Mouse (Mus musculus) liver, embryonic 12.5 days (tissue): ENCODE measurements around the gene Qrsl1. TPM values are rescaled to one million over a fixed set of nuclear protein-coding genes. Genes with fewer than 3 reads are reported as not detected.
A peak's percentile ranks its signal among the peaks of the same experiment; 100 is the strongest.
"Not testable (repeated sequence)": the region's sequence is repeated elsewhere in the genome, so short reads cannot be mapped to it uniquely, and the experiment has no call there.

Experiments used
- ATAC-seq: fragments of 200-750 bp; cut with Nextera tagmentation; 2 replicates; pipeline ENCODE4 v1.8.0; 2017; ENCODE audit warnings: moderate number of reproducible peaks, mild to moderate bottlenecking, moderate library complexity
- H3K27ac ChIP-seq: fragments of 300-500 bp; sonication (generic); 2 replicates; pipeline ENCODE4 v1.5.1; 2016; ENCODE audit warnings: mild to moderate bottlenecking
- H3K27me3 ChIP-seq: fragments of 300-500 bp; sonication (generic); replicated peaks from 2 replicates; pipeline ENCODE4 v1.6.1; 2016; ENCODE audit warnings: mild to moderate bottlenecking, moderate library complexity
- H3K36me3 ChIP-seq: fragments of 300-500 bp; sonication (generic); 2 replicates; pipeline ENCODE4 v1.6.1; 2016; ENCODE audit warnings: mild to moderate bottlenecking, moderate library complexity
- H3K4me1 ChIP-seq: fragments of 300-500 bp; sonication (generic); 2 replicates; pipeline ENCODE4 v1.6.1; 2016
- H3K4me2 ChIP-seq: fragments of 300-500 bp; sonication (generic); 2 replicates; pipeline ENCODE4 v1.6.1; 2016; ENCODE audit warnings: mild to moderate bottlenecking, moderate library complexity
- H3K4me3 ChIP-seq: fragments of 300-500 bp; sonication (generic); 2 replicates; pipeline ENCODE4 v1.5.1; 2016; ENCODE audit warnings: mild to moderate bottlenecking, moderate library complexity
- H3K9ac ChIP-seq: fragments of 300-500 bp; sonication (generic); 2 replicates; pipeline ENCODE4 v1.6.1; 2016; ENCODE audit warnings: mild to moderate bottlenecking, moderate library complexity
- H3K9me3 ChIP-seq: fragments of 300-500 bp; sonication (generic); replicated peaks from 2 replicates; pipeline ENCODE4 v1.6.1; 2016; ENCODE audit warnings: mild to moderate bottlenecking, moderate library complexity
- WGBS: fragments of 180-500 bp; shearing (Covaris S2); methylation state at CpG from one replicate; pipeline ENCODE4 v1.1.7; 2016; ENCODE audit not compliant: insufficient replicate concordance; 5-methylcytosine and 5-hydroxymethylcytosine counted together
- polyA plus RNA-seq: library from polyadenylated mRNA; unstranded; fragments of >200 nt; fragmentation: Nextera tagmentation; extraction: Ambion mirVana; gene quantifications from 2 replicates; pipeline ENCODE4 v1.2.1, GENCODE M21; 2016

Qrsl1 gene
- polyA plus RNA-seq = 12.0 and 12.7 TPM in 2 replicates

DNA sequence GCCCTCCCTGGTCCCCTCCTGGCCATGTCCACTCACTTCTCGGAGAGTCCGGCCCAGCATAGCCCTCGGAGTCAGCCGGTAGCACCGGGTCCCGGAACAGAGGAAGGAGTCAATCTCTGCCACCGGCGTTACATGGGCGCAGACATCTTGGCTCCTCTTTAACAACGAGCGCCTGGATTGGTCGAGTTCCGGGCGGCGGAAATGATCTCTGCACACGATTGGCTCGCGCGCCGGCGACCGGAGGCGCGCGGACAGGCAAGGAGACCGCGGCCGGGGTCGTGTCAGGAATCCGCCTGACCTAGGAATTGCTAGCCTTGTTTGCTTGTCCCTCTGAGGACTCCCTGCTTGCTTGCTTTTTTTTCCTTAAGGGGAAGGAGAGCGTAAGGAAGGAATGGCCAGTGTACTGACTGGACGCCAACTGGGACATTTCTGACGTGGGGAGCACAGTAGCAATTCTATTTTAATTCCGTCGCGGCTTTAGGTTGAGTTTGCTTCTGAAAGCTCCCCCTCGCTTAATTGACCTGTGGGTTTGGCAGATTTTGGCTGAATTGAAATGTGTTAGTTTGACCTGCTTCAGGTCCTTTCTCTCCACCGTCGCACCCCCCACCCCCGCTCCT lies at the start of gene Qrsl1, which contains the start of gene Rtn4ip1:
TSS of gene Qrsl1 (minus strand) at position 168 of the 617 bp plus-strand sequence.
TSS of gene Rtn4ip1 (plus strand) at position 230 of the 617 bp plus-strand sequence.
- peaks cover 17% of the 10 kb centered on the region for H3K4me1 ChIP-seq
- peak within 1 kb of the TSS; percentile 77 for H3K9ac ChIP-seq
- peak within 1 kb of the TSS; percentile 85 for H3K4me2 ChIP-seq
- peak within 1 kb of the TSS; percentile 61 for H3K27ac ChIP-seq
- no peaks in the 10 kb centered on the region for H3K27me3 ChIP-seq
- WGBS = under 1% methylated on average over 40 of the region's 40 CpGs
- H3K4me3 ChIP-seq = peak within 1 kb of the TSS; percentile 72
- ATAC-seq = peak; percentile 94
- H3K36me3 ChIP-seq = no peaks in the 10 kb centered on the region
- H3K9me3 ChIP-seq = no peaks in the 10 kb centered on the region

DNA sequence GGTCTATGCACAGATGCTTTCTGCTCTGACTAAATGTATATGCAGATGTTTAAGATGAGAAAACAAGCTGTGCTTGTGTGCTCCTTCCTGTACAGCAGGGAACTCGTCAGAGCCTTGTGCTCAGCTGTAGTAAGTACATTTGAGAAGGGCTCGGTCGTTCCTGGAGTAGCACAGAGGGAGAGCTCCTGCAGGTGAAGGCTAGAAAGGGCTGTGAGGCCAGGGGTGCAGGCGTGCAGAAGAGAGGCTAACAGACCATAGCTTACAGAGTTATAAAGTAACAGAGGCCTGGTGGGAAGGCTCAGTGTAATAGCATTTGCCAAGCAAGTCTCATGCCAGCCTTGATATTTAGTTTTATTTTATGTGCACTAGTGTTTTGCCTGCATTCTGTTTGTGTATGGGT lies 43.9 kb upstream of the Qrsl1 start:
- H3K4me2 ChIP-seq = no peak overlapping the region
- H3K27ac ChIP-seq = no peak overlapping the region
- no peak for ATAC-seq
- no peak overlapping the region for H3K9ac ChIP-seq
- H3K36me3 ChIP-seq = peaks cover 68% of the 10 kb centered on the region
- no peaks in the 10 kb centered on the region for H3K9me3 ChIP-seq
- no peaks in the 10 kb centered on the region for H3K27me3 ChIP-seq
- WGBS = 78% methylated on average over 4 of the region's 4 CpGs
- no peak overlapping the region for H3K4me3 ChIP-seq
- no peaks in the 10 kb centered on the region for H3K4me1 ChIP-seq

DNA sequence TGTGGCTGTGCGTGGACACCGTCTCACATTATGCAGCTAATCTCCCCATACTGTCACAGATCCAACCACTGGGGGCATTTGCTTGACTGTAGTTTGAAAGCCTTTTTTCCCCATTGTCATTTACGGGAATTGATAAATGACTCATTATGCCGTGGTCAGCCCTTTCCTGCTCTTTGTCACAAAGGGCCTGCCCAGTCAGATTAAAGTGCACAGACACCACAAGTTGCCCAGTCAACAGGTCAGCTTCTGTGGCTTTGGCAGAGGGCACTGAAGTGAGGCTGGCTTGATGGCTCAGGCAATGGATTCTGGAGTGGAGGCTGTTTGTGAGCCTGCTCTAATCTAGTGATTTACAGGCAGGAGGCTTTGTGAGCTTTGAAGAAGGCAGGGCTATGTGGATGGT lies 42.2 kb upstream of the Qrsl1 start:
- 59% methylated on average over 4 of the region's 4 CpGs for WGBS
- no peaks in the 10 kb centered on the region for H3K4me1 ChIP-seq
- no peaks in the 10 kb centered on the region for H3K27me3 ChIP-seq
- H3K9ac ChIP-seq = no peak overlapping the region
- H3K27ac ChIP-seq = no peak overlapping the region
- H3K9me3 ChIP-seq = no peaks in the 10 kb centered on the region
- no peak overlapping the region for H3K4me2 ChIP-seq
- no peak for ATAC-seq
- H3K36me3 ChIP-seq = peaks cover 60% of the 10 kb centered on the region
- H3K4me3 ChIP-seq = no peak overlapping the region

DNA sequence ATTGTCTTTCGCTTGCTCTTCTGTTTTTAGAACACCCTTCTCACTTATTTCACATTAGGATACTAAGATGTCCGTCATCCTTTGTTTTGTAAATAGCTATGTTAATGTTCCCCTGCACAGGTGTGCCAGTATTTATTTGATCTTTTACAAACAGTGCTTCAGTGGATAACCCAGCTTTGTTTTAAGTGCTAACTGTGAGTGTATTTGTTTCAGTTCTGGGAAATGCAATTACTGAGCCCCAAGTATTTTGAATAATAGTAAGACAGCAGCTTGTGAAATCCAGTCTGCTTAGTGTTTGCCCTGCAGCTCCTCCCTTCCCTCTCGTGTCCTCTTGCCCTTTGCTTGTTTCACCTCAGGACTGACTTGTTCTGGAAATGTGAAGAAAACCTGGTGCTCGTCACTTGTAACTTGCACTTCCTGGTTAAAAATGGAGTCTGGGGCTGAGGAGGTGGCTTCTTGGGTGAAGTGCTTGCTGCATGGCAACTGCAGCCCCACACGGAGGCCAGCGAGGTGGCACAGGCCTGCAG lies 37.7 kb upstream of the Qrsl1 start:
- Histone ChIP-seq H3K4me1 (no peaks in the 10 kb centered on the region), H3K27me3 (no peaks in the 10 kb centered on the region), H3K9ac (no peak overlapping the region), H3K36me3 (peaks cover 54% of the 10 kb centered on the region), H3K4me3 (no peak overlapping the region), H3K27ac (no peak overlapping the region), H3K4me2 (no peak overlapping the region), H3K9me3 (no peaks in the 10 kb centered on the region)
- 82% methylated on average over 6 of the region's 6 CpGs for WGBS
- ATAC-seq = no peak

DNA sequence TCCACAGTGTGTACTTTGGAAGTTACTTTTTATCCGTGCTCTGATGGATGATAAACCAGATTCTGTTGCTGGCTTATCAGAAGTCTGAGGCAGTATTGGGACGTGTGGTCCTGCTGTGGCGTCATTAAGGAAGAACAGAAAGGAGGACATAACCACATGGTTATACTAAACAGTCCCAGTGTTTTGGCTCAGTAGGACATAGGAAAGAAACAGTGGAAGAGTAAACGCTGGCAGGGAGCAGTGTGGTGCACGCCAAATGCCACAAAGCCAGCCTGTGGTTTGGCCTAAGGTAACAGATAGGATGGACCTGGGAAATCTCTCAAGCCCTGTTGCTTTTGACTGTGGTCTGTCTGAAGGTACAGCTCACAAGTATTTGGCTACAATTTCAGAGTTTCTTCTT lies 27.1 kb upstream of the Qrsl1 start:
- Histone ChIP-seq H3K27me3 (no peaks in the 10 kb centered on the region), H3K27ac (no peak overlapping the region), H3K4me1 (no peaks in the 10 kb centered on the region), H3K36me3 (peaks cover 60% of the 10 kb centered on the region), H3K4me2 (no peak overlapping the region), H3K9ac (no peak overlapping the region), H3K4me3 (no peak overlapping the region), H3K9me3 (no peaks in the 10 kb centered on the region)
- WGBS = 66% methylated on average over 5 of the region's 5 CpGs
- ATAC-seq = no peak

DNA sequence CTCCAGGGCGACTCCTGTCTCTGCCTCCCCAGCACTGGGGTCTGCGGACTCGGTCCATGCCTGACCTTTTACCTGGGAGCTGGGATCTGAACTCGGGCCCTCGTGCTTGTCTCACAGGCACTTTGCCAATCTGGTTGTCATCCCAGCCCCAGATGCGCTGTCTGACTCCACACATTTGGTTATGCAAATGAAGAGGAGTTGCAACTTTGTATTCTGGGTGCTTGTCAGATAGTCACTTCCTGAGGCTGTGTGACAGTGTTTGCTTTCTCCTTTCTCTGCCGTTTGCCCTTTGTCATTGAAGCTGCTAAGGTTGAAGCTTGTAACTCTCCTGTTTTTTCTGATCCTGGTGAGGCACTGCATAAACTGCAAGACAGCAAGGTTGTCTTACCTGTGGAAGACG lies 26.2 kb upstream of the Qrsl1 start:
- no peak for ATAC-seq
- no peaks in the 10 kb centered on the region for H3K27me3 ChIP-seq
- no peaks in the 10 kb centered on the region for H3K9me3 ChIP-seq
- H3K27ac ChIP-seq = no peak overlapping the region
- no peak overlapping the region for H3K4me2 ChIP-seq
- no peak overlapping the region for H3K4me3 ChIP-seq
- no peak overlapping the region for H3K9ac ChIP-seq
- H3K4me1 ChIP-seq = no peaks in the 10 kb centered on the region
- H3K36me3 ChIP-seq = peaks cover 56% of the 10 kb centered on the region
- WGBS = 72% methylated on average over 8 of the region's 8 CpGs

DNA sequence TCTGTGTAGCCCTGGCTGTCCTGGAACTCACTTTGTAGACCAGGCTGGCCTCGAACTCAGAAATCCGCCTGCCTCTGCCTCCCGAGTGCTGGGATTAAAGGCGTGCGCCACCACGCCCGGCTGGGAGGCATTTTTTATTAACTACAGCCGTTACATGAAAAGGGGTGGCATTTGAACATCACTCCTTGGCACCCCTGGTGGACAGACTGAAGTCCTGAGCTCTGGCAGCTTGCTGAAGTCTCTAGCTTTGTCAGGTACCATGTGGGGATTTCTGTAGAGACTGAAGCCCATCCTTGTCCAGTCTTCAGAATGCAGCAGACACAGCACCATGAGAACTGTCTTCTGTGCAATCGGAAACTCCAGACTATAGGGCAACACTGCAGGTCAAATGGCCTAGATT lies 24.2 kb upstream of the Qrsl1 start:
- not testable (repeated sequence) for H3K27ac ChIP-seq, H3K27me3 ChIP-seq, H3K4me2 ChIP-seq, ATAC-seq, H3K4me1 ChIP-seq, H3K9ac ChIP-seq, H3K4me3 ChIP-seq, H3K9me3 ChIP-seq
- peaks cover 50% of the 10 kb centered on the region for H3K36me3 ChIP-seq
- WGBS = 86% methylated on average over 9 of the region's 9 CpGs

DNA sequence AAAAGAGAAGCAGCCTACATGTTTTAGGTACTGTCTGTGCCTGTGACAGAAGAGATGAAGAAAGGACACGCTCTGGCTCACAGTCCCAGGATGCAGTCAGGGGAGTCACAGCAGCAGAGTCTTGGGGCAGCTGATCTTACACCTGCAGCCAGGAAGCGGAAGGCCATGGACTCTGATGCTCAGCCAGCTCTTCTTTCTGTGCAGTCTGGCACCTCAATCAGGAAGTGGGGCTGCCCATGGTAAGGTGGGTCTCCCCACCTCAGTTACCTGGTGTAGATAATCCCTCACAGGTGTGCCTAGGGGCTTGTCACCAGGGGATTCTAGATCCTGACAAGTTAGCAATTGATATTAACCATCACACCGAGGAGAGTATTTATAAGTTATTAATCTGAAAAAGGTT lies 21.6 kb upstream of the Qrsl1 start:
- Histone ChIP-seq H3K4me2 (no peak overlapping the region), H3K9ac (no peak overlapping the region), H3K4me3 (no peak overlapping the region), H3K27ac (no peak overlapping the region), H3K27me3 (no peaks in the 10 kb centered on the region), H3K4me1 (0 out of 2 replicates have a peak, but pooled peaks cover 4% of the 10 kb centered on the region), H3K36me3 (peaks cover 29% of the 10 kb centered on the region), H3K9me3 (no peaks in the 10 kb centered on the region)
- WGBS = 90% methylated on average over 3 of the region's 3 CpGs
- no peak for ATAC-seq

DNA sequence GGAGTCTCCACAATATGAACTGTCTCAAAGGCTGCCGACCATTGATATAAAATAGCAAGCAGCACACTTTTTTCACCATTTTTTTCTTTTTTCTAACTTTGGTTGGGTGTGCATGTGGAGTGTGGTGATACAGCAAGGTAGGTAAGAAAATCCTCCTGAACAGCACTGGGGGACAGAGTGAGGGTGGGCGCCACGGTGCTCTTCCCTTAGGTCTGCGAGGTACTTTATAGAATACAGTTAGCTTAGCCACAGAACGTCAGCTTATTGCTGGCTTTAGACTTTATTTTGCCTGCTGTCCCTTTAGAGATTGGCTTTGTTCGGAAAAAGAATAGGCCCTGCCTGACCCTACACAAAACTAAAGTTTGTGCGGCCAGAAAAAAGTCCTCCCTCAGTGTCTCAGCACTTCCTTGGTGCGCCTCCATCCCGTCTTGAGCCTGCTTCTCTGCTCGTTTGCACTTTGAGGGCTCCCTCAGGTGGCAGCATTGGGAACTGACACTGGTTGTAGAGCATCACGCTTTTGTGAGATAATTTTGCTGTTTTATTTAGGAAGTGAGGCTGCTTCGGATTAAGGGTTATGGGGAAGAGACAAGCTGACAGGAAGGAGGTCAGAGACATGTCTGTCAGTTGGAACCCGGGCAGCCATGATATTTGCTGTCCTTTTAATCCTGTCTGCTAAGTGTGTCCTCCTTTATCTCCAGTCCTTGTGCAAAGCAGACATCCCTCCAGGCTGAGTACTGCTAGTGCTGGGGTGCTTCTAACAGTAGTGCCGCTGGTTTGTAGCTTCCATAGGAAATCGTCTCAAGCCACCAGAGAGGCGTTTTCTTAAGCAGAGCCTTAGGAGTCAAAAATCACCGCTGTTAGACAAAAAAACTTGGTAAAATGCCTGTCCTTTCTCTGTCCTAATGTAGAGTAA lies 17.4 kb upstream of the Qrsl1 start:
- Histone ChIP-seq H3K9me3 (no peaks in the 10 kb centered on the region), H3K4me1 (peaks cover 15% of the 10 kb centered on the region; the same call in 1 of the 2 replicates), H3K27ac (no peak overlapping the region), H3K27me3 (no peaks in the 10 kb centered on the region), H3K4me3 (no peak overlapping the region), H3K9ac (no peak overlapping the region), H3K4me2 (no peak overlapping the region), H3K36me3 (peaks cover 36% of the 10 kb centered on the region)
- ATAC-seq = 0 out of 2 replicates have a peak, but pooled peaks have one; percentile 44
- 43% methylated on average over 17 of the region's 17 CpGs for WGBS

DNA sequence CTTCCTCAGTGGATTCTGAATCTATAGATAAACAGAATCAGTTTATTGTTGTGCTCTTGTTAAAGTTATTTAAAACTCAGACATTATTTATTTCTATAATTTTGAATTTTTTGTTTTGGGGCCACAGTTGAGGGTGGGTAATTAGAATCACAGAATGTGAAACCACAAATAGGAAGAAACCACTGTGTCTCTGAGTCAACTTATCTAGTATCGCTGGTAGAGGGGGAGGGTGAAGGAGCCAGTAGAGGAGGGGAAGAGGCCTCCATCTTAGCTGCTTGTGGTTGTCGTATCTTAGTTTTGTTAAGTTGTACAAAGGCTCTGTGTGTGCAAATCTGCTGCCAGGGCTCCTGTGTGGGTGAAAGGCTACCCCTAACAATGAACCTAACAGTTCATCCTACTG lies 15.2 kb upstream of the Qrsl1 start:
- Histone ChIP-seq H3K9me3 (no peaks in the 10 kb centered on the region), H3K36me3 (peaks cover 33% of the 10 kb centered on the region), H3K4me3 (no peak overlapping the region), H3K9ac (no peak overlapping the region), H3K27ac (no peak overlapping the region), H3K27me3 (no peaks in the 10 kb centered on the region), H3K4me2 (no peak overlapping the region), H3K4me1 (peaks cover 27% of the 10 kb centered on the region)
- no peak for ATAC-seq
- 18% methylated on average over 2 of the region's 2 CpGs for WGBS

DNA sequence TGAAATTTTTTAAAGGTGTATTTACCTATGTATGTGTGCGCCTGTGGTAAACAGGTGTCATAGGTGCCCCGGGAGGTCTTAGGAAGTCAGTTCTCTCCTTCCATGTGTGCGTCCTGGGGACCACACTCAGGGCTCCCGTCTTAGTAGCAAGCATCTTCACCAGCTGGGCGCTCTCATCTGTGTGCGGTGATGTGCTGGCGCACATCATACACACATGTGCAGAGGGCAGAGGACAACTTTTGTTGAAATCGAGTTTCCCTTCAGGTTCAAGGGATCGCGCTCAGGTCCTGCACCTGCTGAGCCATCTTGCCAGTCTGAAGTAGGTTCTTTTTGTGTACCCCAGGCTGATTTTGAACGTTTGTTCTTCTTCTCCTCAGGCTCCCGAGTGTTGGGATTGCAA lies 14.6 kb upstream of the Qrsl1 start:
- Histone ChIP-seq H3K36me3 (peaks cover 29% of the 10 kb centered on the region), H3K27ac (no peak overlapping the region), H3K4me2 (no peak overlapping the region), H3K27me3 (no peaks in the 10 kb centered on the region), H3K4me1 (peaks cover 28% of the 10 kb centered on the region), H3K4me3 (no peak overlapping the region), H3K9ac (no peak overlapping the region), H3K9me3 (no peaks in the 10 kb centered on the region)
- 80% methylated on average over 12 of the region's 12 CpGs for WGBS
- no peak for ATAC-seq

DNA sequence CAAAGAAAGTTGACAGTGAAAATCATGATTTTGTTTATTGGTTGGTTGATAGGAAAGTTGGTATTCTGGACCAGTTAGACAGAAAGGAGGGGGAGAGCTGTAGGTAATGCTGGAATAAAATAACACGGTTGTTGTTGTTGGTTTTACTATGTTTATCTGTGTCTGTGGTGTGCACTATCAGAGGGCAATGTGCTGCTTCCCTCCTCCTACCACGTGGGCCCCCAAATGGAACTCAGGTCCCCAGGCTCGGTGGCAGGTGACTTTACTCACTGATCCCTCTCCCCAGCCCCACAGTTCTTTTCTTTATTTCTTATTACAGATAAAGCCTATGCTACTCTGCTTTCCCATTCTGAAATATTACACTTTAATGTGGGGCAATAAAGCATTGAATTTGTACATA lies 10.7 kb upstream of the Qrsl1 start:
- no peak overlapping the region for H3K4me3 ChIP-seq
- WGBS = 21% methylated on average over 3 of the region's 3 CpGs
- H3K9ac ChIP-seq = no peak overlapping the region
- ATAC-seq = 0 out of 2 replicates have a peak, but pooled peaks have one; percentile 46
- H3K9me3 ChIP-seq = no peaks in the 10 kb centered on the region
- no peak overlapping the region for H3K27ac ChIP-seq
- H3K27me3 ChIP-seq = no peaks in the 10 kb centered on the region
- H3K4me2 ChIP-seq = no peak overlapping the region
- H3K4me1 ChIP-seq = peaks cover 28% of the 10 kb centered on the region
- peaks cover 29% of the 10 kb centered on the region for H3K36me3 ChIP-seq
